Mouse (Mus musculus) cerebellum, adult 2 months (tissue): Measurements from ENCODE around the gene Cd9.

Source experiments
- CTCF ChIP-seq: fragments of 200-500 bp; IDR thresholded peaks from 2 replicates; pipeline ENCODE4 v1.5.1; 2011; ENCODE audit warnings: low read depth, mild to moderate bottlenecking, control low read depth, low read length, moderate library complexity, borderline replicate concordance; ENCODE audit not compliant: insufficient read depth
- POLR2A ChIP-seq: fragments of 200-500 bp; IDR thresholded peaks from 2 replicates; pipeline ENCODE4 v1.6.1; 2011; ENCODE audit warnings: low read length, control low read depth, borderline replicate concordance; ENCODE audit not compliant: insufficient read depth

DNA sequence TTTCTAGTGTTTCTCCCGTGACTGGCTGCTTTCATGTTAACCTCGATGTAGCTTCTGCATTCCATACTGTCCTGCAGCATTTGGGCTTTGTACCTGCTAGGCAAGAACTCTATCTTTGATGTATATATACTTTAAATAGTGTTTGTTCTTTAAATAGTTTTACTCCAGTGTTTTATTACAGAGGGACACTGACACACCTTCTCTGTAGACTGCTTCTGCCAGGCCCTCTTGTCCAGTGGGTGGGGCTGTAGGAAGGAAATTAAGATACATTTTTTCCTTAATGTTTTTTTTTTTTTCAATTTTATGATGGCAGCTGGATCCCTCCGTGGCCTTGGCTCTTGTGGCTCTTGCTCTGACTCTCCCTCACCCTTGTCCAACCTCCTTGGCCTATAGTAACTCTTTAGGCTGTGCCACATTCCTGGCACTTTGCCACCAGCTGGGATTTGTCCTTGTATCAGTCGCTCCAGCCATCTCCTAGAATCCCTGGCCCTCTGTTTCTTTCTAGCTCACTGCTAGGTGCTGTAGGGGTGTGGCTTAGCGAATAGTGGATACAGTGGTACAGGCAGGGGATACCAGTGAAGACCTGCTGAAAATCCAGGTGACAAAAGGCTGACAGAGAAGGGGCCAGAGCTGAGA is 27.1 kb upstream of the Cd9 start:
- TF ChIP-seq CTCF (no peak), POLR2A (no peak)
